Mouse (Mus musculus): ENCODE results near the gene Specc1.

DNA sequence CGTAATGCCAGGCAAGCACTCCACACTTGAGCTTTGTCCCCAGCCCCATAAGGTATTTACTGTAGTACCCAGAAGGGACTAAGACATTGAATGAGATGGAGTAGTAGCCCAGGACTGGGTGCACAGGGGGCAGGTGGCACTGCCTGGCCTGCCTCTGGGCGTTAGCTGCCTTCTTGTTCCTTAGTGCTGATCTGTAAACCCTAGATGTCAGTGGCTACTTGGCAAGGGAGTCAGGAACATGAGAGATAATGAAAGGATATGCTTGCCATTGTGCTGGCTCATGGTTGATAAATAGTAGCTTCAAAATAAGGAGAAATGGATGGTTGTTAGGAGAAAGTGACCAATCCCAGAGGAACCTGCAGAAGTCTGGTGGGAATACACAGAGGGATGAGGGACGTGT lies 65.5 kb downstream of the Specc1 start:
- TF ChIP-seq CTCF (IDR thresholded peaks at IDR 0.05; ENCODE audit: low read depth) (no peak), EP300 (IDR thresholded peaks at IDR 0.05; ENCODE audit: low read depth) (no peak)
